Comparison of ENCODE assay signal across 8 mouse cellular contexts in the genomic region with DNA sequence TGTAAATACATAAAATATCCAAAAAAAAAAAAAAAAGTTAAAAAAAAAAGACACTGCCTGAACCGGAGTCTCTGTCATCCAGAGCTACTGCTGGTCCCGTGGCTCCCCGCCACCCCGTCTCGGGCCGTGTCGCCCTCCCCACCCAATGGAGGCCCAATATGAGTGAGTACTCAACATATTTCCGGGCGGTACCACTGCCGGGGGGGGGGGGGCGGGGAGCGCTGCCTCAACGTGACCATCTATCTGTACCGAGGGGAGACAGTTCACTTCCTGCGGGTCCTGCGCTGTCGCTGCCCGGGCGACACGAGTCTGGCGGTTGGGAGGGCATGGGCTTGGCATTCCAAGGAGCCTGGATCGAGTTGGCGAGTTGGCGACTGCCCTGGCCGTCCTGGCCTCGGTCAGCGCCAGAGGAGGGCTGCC. TPM values are rescaled to one million over a fixed set of nuclear protein-coding genes. Genes with fewer than 3 reads are reported as not detected.
DNase-seq lines count a peak whose midpoint lies in the region; ATAC-seq and TF ChIP-seq lines count a peak whose summit lies in the region.

No protein-coding gene starts in this region.

- H3K27me3 ChIP-seq in kidney, embryonic 15.5 days, result no peaks in the 10 kb centered on the region
- H3K27me3 ChIP-seq in hindbrain, embryonic 13.5 days, result 0 out of 2 replicates have a peak, but pooled peaks cover 5% of the 10 kb centered on the region

- no peak for TF ChIP-seq CTCF in brain, embryonic 14.5 days (IDR thresholded peaks at IDR 0.05; ENCODE audit: borderline replicate concordance, extremely low read depth, insufficient read depth, insufficient read length)

- H3K9ac ChIP-seq in kidney, embryonic 15.5 days, result no peak overlapping the region
- H3K9ac ChIP-seq in hindbrain, embryonic 13.5 days, result peak overlapping the region; percentile 58

- ATAC-seq in kidney, embryonic 15.5 days (replicated peaks; ENCODE audit: low FRiP score), result peak; percentile 63; the same call in 1 of the 2 replicates
- peak; percentile 43; the same call in 1 of the 2 replicates for ATAC-seq in hindbrain, embryonic 13.5 days (ENCODE audit: low FRiP score)
- peak; percentile 33 for ATAC-seq in megakaryocyte, adult 5-6 weeks (ENCODE audit: poor library complexity, severe bottlenecking)

- peak overlapping the region; percentile 65 for H3K4me2 ChIP-seq in kidney, embryonic 15.5 days
- H3K4me2 ChIP-seq in hindbrain, embryonic 13.5 days, result peak overlapping the region; percentile 56

- no peaks in the 10 kb centered on the region for H3K36me3 ChIP-seq in kidney, embryonic 15.5 days
- H3K36me3 ChIP-seq in hindbrain, embryonic 13.5 days, result no peaks in the 10 kb centered on the region

- no peak for DNase-seq in kidney, postnatal 10 days
- peak; percentile 7 for DNase-seq in brain, embryonic 14.5 days (ENCODE audit: low read depth)
- peak; percentile 22 for DNase-seq in thymus, postnatal 25 days
- no peak for DNase-seq in gastrocnemius, adult 18-20 months (ENCODE audit: low spot score)
- DNase-seq in gastrocnemius, adult 8-10 months (ENCODE audit: low spot score in 2 of 2), result no peak

- peak overlapping the region; percentile 39 for H3K4me3 ChIP-seq in kidney, embryonic 15.5 days (replicated peaks)
- H3K4me3 ChIP-seq in hindbrain, embryonic 13.5 days, result peak overlapping the region; percentile 32

- TF ChIP-seq POLR2A in brain, embryonic 14.5 days (IDR thresholded peaks at IDR 0.05; ENCODE audit: borderline replicate concordance, extremely low read depth, insufficient read depth, insufficient read length, poor library complexity, severe bottlenecking), result no peak

- peaks cover 12% of the 10 kb centered on the region for H3K4me1 ChIP-seq in kidney, embryonic 15.5 days
- 0 out of 2 replicates have a peak, but pooled peaks cover 4% of the 10 kb centered on the region for H3K4me1 ChIP-seq in hindbrain, embryonic 13.5 days (replicated peaks)

- no peak overlapping the region for H3K27ac ChIP-seq in kidney, embryonic 15.5 days
- no peak overlapping the region for H3K27ac ChIP-seq in hindbrain, embryonic 13.5 days

- 28% methylated on average over 27 of the region's 27 CpGs for WGBS in kidney, embryonic 15.5 days
- 26% methylated on average over 27 of the region's 27 CpGs for WGBS in hindbrain, embryonic 13.5 days

- no peaks in the 10 kb centered on the region for H3K9me3 ChIP-seq in kidney, embryonic 15.5 days (replicated peaks)
- no peaks in the 10 kb centered on the region for H3K9me3 ChIP-seq in hindbrain, embryonic 13.5 days

RNA-seq across cellular contexts. Expression of gene Cgas, which starts 15.7 kb away (rescaled TPM):
- polyA plus RNA-seq in kidney, embryonic 15.5 days (2015; fragmentation: Nextera tagmentation; extraction: Ambion mirVana), result 2.1 and 2.8 TPM in 2 replicates
- 0.67 and 0.97 TPM in 2 replicates for polyA plus RNA-seq in brain, embryonic 14.5 days (2012; rRNA removed)
- 0.71 and 0.74 TPM in 2 replicates for polyA plus RNA-seq in hindbrain, embryonic 13.5 days (2015; fragmentation: Nextera tagmentation; extraction: Ambion mirVana)
- total RNA-seq in megakaryocyte, adult 5-6 weeks (2015), result 18.4 and 21.4 TPM in 2 replicates
- 12.1 and 14.5 TPM in 2 replicates for total RNA-seq in megakaryocyte, adult 5-6 weeks (2017)
- under 1 TPM; 0.11 to 0.14 TPM for total RNA-seq in gastrocnemius, adult 18-20 months (2021)
- total RNA-seq in gastrocnemius, adult 8-10 months (2022), result under 1 TPM in 3 of 4 experiments, not detected in 1; 0.11 to 0.17 (median 0.16) TPM

RNA-seq across cellular contexts. Expression of gene Mto1, which starts 20.6 kb away (rescaled TPM):
- polyA plus RNA-seq in kidney, embryonic 15.5 days (2015; fragmentation: Nextera tagmentation; extraction: Ambion mirVana), result 26.7 and 27.9 TPM in 2 replicates
- 23.8 and 25.0 TPM in 2 replicates for polyA plus RNA-seq in brain, embryonic 14.5 days (2012; rRNA removed)
- 27.3 and 28.8 TPM in 2 replicates for polyA plus RNA-seq in hindbrain, embryonic 13.5 days (2015; fragmentation: Nextera tagmentation; extraction: Ambion mirVana)
- total RNA-seq in megakaryocyte, adult 5-6 weeks (2015), result 21.1 and 22.3 TPM in 2 replicates
- total RNA-seq in megakaryocyte, adult 5-6 weeks (2017), result 26.4 and 28.9 TPM in 2 replicates
- total RNA-seq in gastrocnemius, adult 18-20 months (2021), result 10 to 100 TPM; 18.1 to 18.3 TPM
- total RNA-seq in gastrocnemius, adult 8-10 months (2022), result 10 to 100 TPM; 16.4 to 19.4 (median 18.0) TPM

RNA-seq across cellular contexts. Expression of gene Gm17324, which starts 21.2 kb away (rescaled TPM):
- polyA plus RNA-seq in kidney, embryonic 15.5 days (2015; fragmentation: Nextera tagmentation; extraction: Ambion mirVana), result 0.55 and 1.4 TPM in 2 replicates
- 0.40 and 0.55 TPM in 2 replicates for polyA plus RNA-seq in brain, embryonic 14.5 days (2012; rRNA removed)
- 0.99 and 1.3 TPM in 2 replicates for polyA plus RNA-seq in hindbrain, embryonic 13.5 days (2015; fragmentation: Nextera tagmentation; extraction: Ambion mirVana)
- not detected in 2 replicates for total RNA-seq in megakaryocyte, adult 5-6 weeks (2015)
- total RNA-seq in megakaryocyte, adult 5-6 weeks (2017), result not detected in 2 replicates
- total RNA-seq in gastrocnemius, adult 18-20 months (2021), result not detected
- total RNA-seq in gastrocnemius, adult 8-10 months (2022), result not detected

RNA-seq across cellular contexts. Expression of gene Ddx43, which starts 31.8 kb away (rescaled TPM):
- polyA plus RNA-seq in kidney, embryonic 15.5 days (2015; fragmentation: Nextera tagmentation; extraction: Ambion mirVana), result 0.22 and 0.31 TPM in 2 replicates
- polyA plus RNA-seq in brain, embryonic 14.5 days (2012; rRNA removed), result 0.27 and 0.42 TPM in 2 replicates
- polyA plus RNA-seq in hindbrain, embryonic 13.5 days (2015; fragmentation: Nextera tagmentation; extraction: Ambion mirVana), result 0.28 and 0.31 TPM in 2 replicates
- total RNA-seq in megakaryocyte, adult 5-6 weeks (2015), result 0.39 TPM in 1 of 2 replicates, not detected in the other
- total RNA-seq in megakaryocyte, adult 5-6 weeks (2017), result 0.08 TPM in 1 of 2 replicates, not detected in the other
- not detected for total RNA-seq in gastrocnemius, adult 18-20 months (2021)
- total RNA-seq in gastrocnemius, adult 8-10 months (2022), result not detected

RNA-seq across cellular contexts. Expression of gene Ooep, which starts 48.8 kb away (rescaled TPM):
- 1.3 and 1.9 TPM in 2 replicates for polyA plus RNA-seq in kidney, embryonic 15.5 days (2015; fragmentation: Nextera tagmentation; extraction: Ambion mirVana)
- polyA plus RNA-seq in brain, embryonic 14.5 days (2012; rRNA removed), result 3.9 TPM in 2 replicates
- polyA plus RNA-seq in hindbrain, embryonic 13.5 days (2015; fragmentation: Nextera tagmentation; extraction: Ambion mirVana), result 5.5 and 7.9 TPM in 2 replicates
- not detected in 2 replicates for total RNA-seq in megakaryocyte, adult 5-6 weeks (2015)
- not detected in 2 replicates for total RNA-seq in megakaryocyte, adult 5-6 weeks (2017)
- total RNA-seq in gastrocnemius, adult 18-20 months (2021), result not detected
- not detected for total RNA-seq in gastrocnemius, adult 8-10 months (2022)

Comparison
In these comparisons a context has a peak if more than half of its experiments do, and no peak if none do; other contexts are left out.
1. DNase-seq: peak in brain, embryonic 14.5 days (single experiment) and thymus, postnatal 25 days (single experiment); none in kidney, postnatal 10 days (single experiment), gastrocnemius, adult 18-20 months (single experiment) and gastrocnemius, adult 8-10 months (0 of 2).
2. RNA of gene Cgas, which starts 15.7 kb away (total RNA-seq): 12.1 to 21.4 TPM in megakaryocyte, adult 5-6 weeks; 0.11 to 0.17 TPM in gastrocnemius, adult 8-10 months and 0.11 to 0.14 TPM in gastrocnemius, adult 18-20 months; every median in the first group is over 10 times any median in the second.
3. Peak in every context shown above with its lines, with median percentiles within 50 percentile points of each other: ATAC-seq.